Comparison of ENCODE assay signal across 11 mouse cellular contexts in genomic region chr13:32465787-32466186, GRCm38 (mm10).
A peak's percentile ranks its signal among the peaks of the same experiment; 100 is the strongest.
DNase-seq lines count a peak whose midpoint lies in the region; ATAC-seq and TF ChIP-seq lines count a peak whose summit lies in the region.
"Had no signal": no experiment of that assay in that cellular context is flagged by ENCODE, and none has a peak within 500 bp of the region (broad histone marks: within the 10 kb centered on the region; RNA-seq: fewer than 3 reads in every experiment).

No protein-coding gene starts in this region.

- no peaks in the 10 kb centered on the region for H3K27me3 ChIP-seq in hindbrain, postnatal 0 days (ENCODE audit: insufficient read depth, low read length)
- H3K27me3 ChIP-seq in hindbrain, embryonic 12.5 days: no peaks in the 10 kb centered on the region
- no peaks in the 10 kb centered on the region for H3K27me3 ChIP-seq in kidney, embryonic 16.5 days (ENCODE audit: insufficient read depth, low read length)
- H3K27me3 ChIP-seq: lung, embryonic 15.5 days had no signal

- TF ChIP-seq CTCF in hindbrain, postnatal 0 days (IDR thresholded peaks at IDR 0.05; ENCODE audit: low read depth): no peak

- no peak overlapping the region for H3K27ac ChIP-seq in hindbrain, postnatal 0 days
- no peak overlapping the region for H3K27ac ChIP-seq in hindbrain, embryonic 12.5 days
- no peak overlapping the region for H3K27ac ChIP-seq in ES-E14 (ENCODE audit: insufficient read depth, low read depth, low read length, poor library complexity, severe bottlenecking)
- H3K27ac ChIP-seq in kidney, embryonic 16.5 days (ENCODE audit: low read length): no peak overlapping the region
- H3K27ac ChIP-seq: lung, embryonic 15.5 days had no signal

- H3K9ac ChIP-seq in hindbrain, postnatal 0 days (replicated peaks; ENCODE audit: low read length): no peak overlapping the region
- H3K9ac ChIP-seq in hindbrain, embryonic 12.5 days: no peak overlapping the region
- no peak overlapping the region for H3K9ac ChIP-seq in ES-E14 (ENCODE audit: insufficient read depth, low read depth, low read length, poor library complexity, severe bottlenecking)
- no peak overlapping the region for H3K9ac ChIP-seq in kidney, embryonic 16.5 days (replicated peaks; ENCODE audit: low read length)
- H3K9ac ChIP-seq: lung, embryonic 15.5 days had no signal

- H3K4me3 ChIP-seq in hindbrain, postnatal 0 days (ENCODE audit: low read length): no peak overlapping the region
- no peak overlapping the region for H3K4me3 ChIP-seq in hindbrain, embryonic 12.5 days
- no peak overlapping the region for H3K4me3 ChIP-seq in ES-E14 (ENCODE audit: insufficient read depth in 1 of 2, low read depth in 1 of 2, low read length in 2 of 2, poor library complexity in 1 of 2, severe bottlenecking in 1 of 2)
- no peak overlapping the region for H3K4me3 ChIP-seq in kidney, embryonic 16.5 days (ENCODE audit: low read length)
- H3K4me3 ChIP-seq: lung, embryonic 15.5 days had no signal

- no peak for ATAC-seq in hindbrain, postnatal 0 days
- ATAC-seq in hindbrain, embryonic 12.5 days (ENCODE audit: low FRiP score): no peak
- peak; percentile 67; the same call in 1 of the 2 replicates for ATAC-seq in kidney, embryonic 16.5 days (ENCODE audit: low FRiP score, low TSS enrichment)
- ATAC-seq in activated CD4-positive, CD25-positive, alpha-beta regulatory T cell, adult 4 months: no peak

- in situ Hi-C loops in ES-E14 (cut with MboI; ENCODE audit: low sequenced_read_pairs in 2 of 2, unreplicated experiment in 2 of 2): no loop called here

- H3K9me3 ChIP-seq in hindbrain, postnatal 0 days (ENCODE audit: low read length): no peaks in the 10 kb centered on the region
- H3K9me3 ChIP-seq in hindbrain, embryonic 12.5 days (replicated peaks): no peaks in the 10 kb centered on the region
- no peaks in the 10 kb centered on the region for H3K9me3 ChIP-seq in ES-E14 (ENCODE audit: control insufficient read depth, insufficient read depth, low read depth, low read length)
- H3K9me3 ChIP-seq in kidney, embryonic 16.5 days (ENCODE audit: low read length): no peaks in the 10 kb centered on the region
- H3K9me3 ChIP-seq: lung, embryonic 15.5 days had no signal

- WGBS in hindbrain, postnatal 0 days: 21% methylated on average over 5 of the region's 5 CpGs
- WGBS in hindbrain, embryonic 12.5 days: 34% methylated on average over 5 of the region's 5 CpGs
- WGBS in kidney, embryonic 16.5 days: 30% methylated on average over 5 of the region's 5 CpGs

- no peaks in the 10 kb centered on the region for H3K4me1 ChIP-seq in hindbrain, postnatal 0 days (ENCODE audit: insufficient read depth, low read length)
- peaks cover 4% of the 10 kb centered on the region for H3K4me1 ChIP-seq in hindbrain, embryonic 12.5 days
- peaks cover 0 to 5% of the 10 kb centered on the region in 2 experiments; a peak in 2 of 4 replicates for H3K4me1 ChIP-seq in ES-E14 (ENCODE audit: control insufficient read depth in 2 of 2, insufficient read depth in 2 of 2, low read length in 2 of 2, poor library complexity in 1 of 2)
- 0 out of 2 replicates have a peak, but pooled peaks cover 6% of the 10 kb centered on the region for H3K4me1 ChIP-seq in kidney, embryonic 16.5 days (ENCODE audit: insufficient read depth, low read length)
- H3K4me1 ChIP-seq: lung, embryonic 15.5 days had no signal

- H3K4me2 ChIP-seq in hindbrain, postnatal 0 days (ENCODE audit: low read depth, low read length): no peak overlapping the region
- no peak overlapping the region for H3K4me2 ChIP-seq in hindbrain, embryonic 12.5 days (replicated peaks)
- no peak overlapping the region for H3K4me2 ChIP-seq in kidney, embryonic 16.5 days (replicated peaks; ENCODE audit: low read depth, low read length)
- H3K4me2 ChIP-seq: heart, embryonic 11.5 days; lung, embryonic 15.5 days had no signal

- H3K36me3 ChIP-seq in hindbrain, postnatal 0 days (ENCODE audit: insufficient read depth, low read length): no peaks in the 10 kb centered on the region
- no peaks in the 10 kb centered on the region for H3K36me3 ChIP-seq in hindbrain, embryonic 12.5 days
- no peaks in the 10 kb centered on the region; the same call in 1 of the 2 replicates for H3K36me3 ChIP-seq in ES-E14 (ENCODE audit: control insufficient read depth, insufficient read depth, low read length, poor library complexity, severe bottlenecking)
- H3K36me3 ChIP-seq in kidney, embryonic 16.5 days (ENCODE audit: insufficient read depth, low read length): no peaks in the 10 kb centered on the region
- H3K36me3 ChIP-seq: lung, embryonic 15.5 days had no signal

- peak; percentile 8 for DNase-seq in hindbrain, postnatal 0 days (ENCODE audit: low spot score)
- DNase-seq in ES-E14 (ENCODE audit: low read depth, low spot score) (peak; percentile 9), WW6 (ENCODE audit: low read depth, low spot score) (peak; percentile 1)
- no peak for DNase-seq in cerebellum, adult 9-11 months
- DNase-seq: heart, postnatal 4 days; thymus, postnatal 14 days had no signal

TF ChIP-seq in ES-E14, 5 proteins besides CTCF, POLR2A, EP300 and RAD21:
- TF ChIP-seq HCFC1 (IDR thresholded peaks at IDR 0.05; ENCODE audit: borderline replicate concordance, insufficient read depth, low read length) (no peak), MAFK (IDR thresholded peaks at IDR 0.05; ENCODE audit: insufficient read depth, low read depth, low read length) (peak; percentile 88)
